Mouse (Mus musculus) retina, postnatal 7 days (tissue): ENCODE data around the gene Fut1.
A peak's percentile ranks its signal among the peaks of the same experiment; 100 is the strongest.

ENCODE experiments used
- DNase-seq: peaks from one replicate; pipeline ENCODE4 v3.0.0-alpha.2; 2012; ENCODE audit warnings: low read depth, low spot score

Gene Fut1

GRCm38 (mm10) chr7:45598960-45599879 lies 17.9 kb upstream of the Fut1 start:
- no peak for DNase-seq

- no peak for DNase-seq
These were observed 11.3 kb upstream of the Fut1 start for GRCm38 (mm10) chr7:45605704-45606289.

GRCm38 (mm10) chr7:45609511-45609910 lies 7.6 kb upstream of the Fut1 start:
- no peak for DNase-seq

DNA sequence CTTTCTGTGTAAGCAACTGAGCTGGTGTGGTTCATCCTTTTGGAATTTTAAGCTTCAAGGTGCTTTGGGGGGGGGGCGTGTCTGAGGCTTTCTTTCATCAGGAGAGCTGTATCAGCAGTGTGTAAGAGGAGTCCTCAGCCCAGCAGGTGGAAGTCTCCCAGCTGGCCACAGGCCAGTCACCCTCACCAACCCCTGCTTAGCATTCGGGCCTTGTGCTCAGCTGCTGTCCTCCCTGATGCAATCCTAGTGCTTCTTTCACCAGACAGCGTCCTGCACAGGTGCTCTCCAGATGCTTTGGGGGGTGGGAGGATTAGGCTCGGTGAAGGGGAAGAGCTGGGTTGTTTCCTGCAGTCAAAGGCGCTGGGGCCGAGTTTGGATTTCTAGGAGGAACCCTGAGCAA lies 812 bp upstream of the Fut1 start:
- DNase-seq, result no peak

- DNase-seq, result no peak
These were observed 1.2 kb downstream of the Fut1 start for GRCm38 (mm10) chr7:45618316-45618715.

GRCm38 (mm10) chr7:45619592-45619991 lies 2.5 kb downstream of the Fut1 start:
- DNase-seq, result no peak

- no peak for DNase-seq
These were observed 4.4 kb downstream of the Fut1 start, which contains the start of gene Izumo1 for GRCm38 (mm10) chr7:45621443-45621842. Gene Izumo1, plus strand, starts transcription at chr7:45621811.

- DNase-seq, result no peak
These were observed 6.4 kb downstream of the Fut1 start for GRCm38 (mm10) chr7:45623507-45623906.

DNA sequence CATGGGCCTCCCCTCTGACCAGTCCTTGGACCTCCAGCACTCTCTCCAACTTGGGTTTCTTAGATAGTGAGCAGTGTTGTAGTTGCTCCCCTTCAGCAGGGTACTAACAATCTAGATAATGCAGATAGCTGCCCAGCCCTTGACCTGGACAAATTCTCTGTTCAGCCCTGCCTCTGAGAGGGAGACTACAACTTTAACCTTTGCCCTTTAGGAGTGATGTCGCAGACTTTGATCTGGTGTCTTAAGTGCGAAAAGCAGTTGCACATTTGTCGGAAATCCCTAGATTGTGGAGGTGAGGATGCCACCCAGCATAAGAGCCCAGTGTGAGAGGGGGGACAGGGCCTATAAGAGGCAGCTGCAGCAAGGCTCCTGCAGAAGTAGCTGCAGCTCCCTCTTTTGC lies 7.6 kb downstream of the Fut1 start:
- no peak for DNase-seq

GRCm38 (mm10) chr7:45625481-45625880 lies 8.4 kb downstream of the Fut1 start:
- no peak for DNase-seq

DNA sequence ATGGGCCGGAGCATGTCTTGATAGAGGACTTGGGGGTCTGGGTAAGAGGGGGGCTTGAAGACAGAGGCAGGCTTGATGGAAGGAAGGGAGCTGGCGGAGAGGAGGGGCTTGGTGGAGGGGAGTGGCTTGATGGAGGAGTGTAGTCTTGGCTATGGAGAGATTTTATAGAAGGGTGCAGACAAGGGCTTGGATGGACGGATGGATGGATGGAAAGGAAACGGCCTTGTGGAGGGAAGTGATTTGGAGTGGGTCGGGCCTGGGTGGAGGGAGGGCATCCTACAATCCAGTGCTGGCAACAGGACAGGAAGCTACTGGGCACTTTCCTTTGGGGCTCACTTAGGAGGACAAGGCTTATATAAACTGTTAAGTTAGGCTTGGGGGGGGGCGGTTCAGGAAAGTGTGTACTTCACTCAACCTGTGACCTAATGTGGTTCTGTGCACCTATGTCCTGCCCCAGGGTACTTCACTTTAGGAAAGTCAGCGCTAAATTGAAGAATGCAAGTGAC lies 9.5 kb downstream of the Fut1 start:
- DNase-seq, result no peak

GRCm38 (mm10) chr7:45627261-45627660 lies 10.2 kb downstream of the Fut1 start, which contains the start of gene Rasip1:
Gene Rasip1, plus strand, starts transcription at chr7:45627488.
- no peak for DNase-seq

GRCm38 (mm10) chr7:45628364-45629294 lies 11.5 kb downstream of the Fut1 start:
- peak; percentile 85 for DNase-seq

DNA sequence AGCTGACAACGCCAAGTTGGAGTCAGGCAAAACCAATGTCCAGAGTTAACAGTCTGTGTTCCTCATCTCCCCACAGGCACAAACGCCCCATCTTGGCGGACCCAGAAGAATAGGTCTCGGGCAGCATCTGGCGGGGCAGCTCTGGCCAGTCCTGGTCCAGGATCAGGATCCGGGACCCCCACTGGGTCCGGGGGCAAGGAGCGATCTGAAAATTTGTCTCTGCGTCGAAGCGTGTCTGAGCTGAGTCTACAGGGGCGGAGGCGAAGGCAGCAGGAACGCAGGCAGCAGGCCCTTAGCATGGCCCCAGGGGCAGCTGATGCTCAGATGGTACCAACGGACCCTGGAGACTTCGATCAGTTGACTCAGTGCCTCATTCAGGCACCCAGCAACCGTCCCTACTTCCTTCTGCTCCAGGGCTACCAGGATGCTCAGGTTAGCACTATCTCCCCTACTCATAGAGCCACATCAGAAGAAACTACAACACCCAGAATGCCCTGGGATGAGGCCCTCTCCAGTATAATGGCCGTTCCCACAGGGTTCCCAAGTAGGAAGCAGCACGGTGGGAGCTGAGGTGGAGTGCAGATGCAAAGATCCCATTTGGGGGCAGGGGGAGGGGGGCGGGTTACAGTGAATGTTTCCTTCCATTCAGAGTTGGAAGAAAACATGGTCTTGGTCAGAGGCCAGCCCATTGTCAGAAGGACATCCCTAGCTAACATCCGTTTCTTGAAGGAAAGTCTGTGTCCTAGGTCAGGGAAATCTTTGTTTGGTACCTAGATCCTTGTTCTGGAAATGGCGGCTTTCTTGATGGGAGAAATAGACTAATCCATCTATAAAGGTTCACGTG lies 13.2 kb downstream of the Fut1 start:
- DNase-seq, result no peak

DNA sequence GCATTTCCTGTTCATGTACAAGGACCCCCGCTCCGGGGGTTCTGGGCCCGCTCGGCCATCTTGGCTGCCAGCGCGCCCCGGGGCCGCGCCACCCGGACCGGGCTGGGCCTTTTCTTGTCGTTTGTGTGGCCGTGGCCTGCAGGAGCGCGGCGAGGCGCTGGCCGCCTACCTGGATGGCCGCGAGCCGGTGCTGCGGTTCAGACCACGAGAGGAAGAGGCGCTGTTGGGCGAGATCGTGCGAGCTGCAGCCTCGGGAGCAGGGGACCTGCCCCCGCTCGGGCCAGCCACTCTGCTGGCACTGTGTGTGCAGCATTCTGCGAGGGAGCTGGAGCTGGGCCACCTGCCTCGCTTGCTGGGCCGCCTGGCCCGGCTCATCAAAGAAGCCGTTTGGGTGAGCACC lies 15.4 kb downstream of the Fut1 start:
- no peak for DNase-seq

GRCm38 (mm10) chr7:45634946-45635681 lies 18.0 kb downstream of the Fut1 start:
- DNase-seq, result no peak

- DNase-seq, result no peak
These were observed 18.9 kb downstream of the Fut1 start for GRCm38 (mm10) chr7:45635711-45636688.

DNA sequence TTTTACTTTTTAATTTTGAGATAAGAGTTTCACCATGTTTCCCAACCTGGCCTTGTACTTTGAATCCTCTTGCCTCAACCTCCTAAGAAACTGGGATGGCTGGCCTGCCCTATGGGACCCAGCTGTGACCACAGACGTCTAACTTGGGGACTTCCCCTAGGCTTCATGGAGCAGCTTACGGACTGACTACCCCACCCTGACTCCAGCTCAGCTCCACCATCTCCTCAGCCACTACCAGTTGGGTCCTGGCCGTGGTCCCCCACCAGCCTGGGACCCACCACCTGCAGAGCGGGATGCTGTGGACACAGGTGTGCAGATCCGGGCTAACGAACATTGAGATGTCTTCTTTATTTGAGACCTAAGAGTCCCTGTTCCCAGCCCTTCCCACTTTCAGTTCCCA lies 20.6 kb downstream of the Fut1 start:
- no peak for DNase-seq
